Mouse (Mus musculus): ENCODE results near the gene Mgat5. TPM values are rescaled to one million over a fixed set of nuclear protein-coding genes. Genes with fewer than 3 reads are reported as not detected.

Mgat5 gene
- total RNA-seq, 2 experiments from 2014 or later = 12.4 to 14.3 TPM

DNA sequence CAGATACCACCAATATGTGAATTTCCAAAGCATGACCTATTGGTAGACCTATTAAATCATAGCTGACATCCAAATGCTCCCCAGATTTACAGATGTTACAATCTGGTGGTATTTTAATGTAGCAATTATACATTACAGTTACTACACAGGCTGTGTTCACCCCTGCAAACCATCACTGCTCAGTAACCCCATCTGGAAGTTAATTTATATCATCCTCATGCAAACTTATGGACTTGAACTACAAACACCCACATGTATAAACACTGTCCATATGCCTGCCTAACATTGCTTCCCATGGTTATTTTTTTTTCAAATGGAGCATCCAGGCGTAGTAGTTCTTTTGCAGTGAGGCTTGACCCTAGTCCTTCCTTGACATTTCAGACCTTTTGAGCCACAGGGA, 236.2 kb downstream of the Mgat5 start:
- no peak for DNase-seq

DNA sequence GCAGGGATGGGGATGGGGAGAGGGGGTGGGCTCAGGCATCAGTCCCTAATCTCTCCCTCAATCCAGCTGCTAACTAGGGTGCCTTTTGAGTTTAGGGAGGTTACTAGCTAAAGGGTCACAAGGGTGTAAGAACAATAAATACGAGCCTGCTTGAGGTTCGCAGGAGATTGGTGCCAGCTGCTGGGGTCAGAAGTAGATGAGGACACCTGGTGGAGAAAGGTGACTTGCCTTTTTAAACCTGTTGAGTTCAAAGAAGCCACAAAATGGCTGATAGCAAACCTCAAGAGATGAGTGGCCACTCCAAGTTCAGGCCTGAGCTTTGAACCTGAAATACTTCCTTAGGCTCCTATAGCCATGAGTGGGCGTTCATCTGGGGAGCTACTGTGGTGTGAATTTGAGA, 236.9 kb downstream of the Mgat5 start:
- DNase-seq = no peak

DNA sequence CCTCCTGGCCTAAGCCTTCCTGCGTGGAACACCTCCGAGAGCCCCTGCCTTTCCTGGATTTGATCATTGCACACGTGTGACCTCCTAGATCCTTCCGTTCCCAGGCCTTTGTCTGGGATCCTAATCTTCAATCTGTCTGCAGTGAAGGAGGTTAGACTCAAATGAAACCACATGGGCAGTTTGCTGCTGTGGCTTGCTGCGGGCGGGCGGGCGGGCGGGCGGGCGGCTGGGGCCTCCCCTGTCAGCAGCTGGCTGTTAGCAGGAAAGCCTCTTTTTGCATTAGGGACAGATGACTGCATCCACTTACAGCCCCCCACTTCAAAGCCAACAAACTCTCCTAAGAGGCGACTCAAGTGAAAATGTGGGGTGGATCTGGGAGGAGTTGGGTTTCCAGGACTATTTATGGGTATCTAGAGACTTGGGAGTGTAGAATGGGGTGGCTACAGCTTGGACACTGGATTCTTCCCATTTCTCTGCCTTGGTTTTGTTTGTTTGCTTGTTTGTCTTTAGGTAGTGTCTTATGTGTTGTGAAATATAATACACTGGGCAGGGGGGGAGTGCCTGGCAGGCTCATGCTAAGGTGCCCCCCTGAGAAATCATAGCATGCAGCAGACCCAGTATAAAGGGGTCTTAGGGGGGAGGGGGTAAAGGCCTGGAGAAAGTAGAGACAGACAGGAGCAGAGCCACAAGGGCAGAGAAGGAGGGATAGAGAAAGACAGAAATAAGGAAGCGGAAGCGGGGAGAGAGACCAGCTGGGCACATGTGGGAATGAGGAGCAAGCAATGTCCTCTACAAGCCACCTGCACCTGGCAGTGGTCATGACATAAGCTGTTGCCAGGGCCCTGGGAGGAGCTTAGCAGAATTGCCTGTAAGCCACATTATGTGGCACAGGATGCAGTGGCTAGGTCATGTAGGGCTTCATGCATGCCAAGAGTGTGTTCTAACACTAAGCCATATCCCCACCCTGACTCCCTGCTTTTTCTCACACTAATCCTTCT, 238.4 kb downstream of the Mgat5 start:
- DNase-seq = no peak

DNA sequence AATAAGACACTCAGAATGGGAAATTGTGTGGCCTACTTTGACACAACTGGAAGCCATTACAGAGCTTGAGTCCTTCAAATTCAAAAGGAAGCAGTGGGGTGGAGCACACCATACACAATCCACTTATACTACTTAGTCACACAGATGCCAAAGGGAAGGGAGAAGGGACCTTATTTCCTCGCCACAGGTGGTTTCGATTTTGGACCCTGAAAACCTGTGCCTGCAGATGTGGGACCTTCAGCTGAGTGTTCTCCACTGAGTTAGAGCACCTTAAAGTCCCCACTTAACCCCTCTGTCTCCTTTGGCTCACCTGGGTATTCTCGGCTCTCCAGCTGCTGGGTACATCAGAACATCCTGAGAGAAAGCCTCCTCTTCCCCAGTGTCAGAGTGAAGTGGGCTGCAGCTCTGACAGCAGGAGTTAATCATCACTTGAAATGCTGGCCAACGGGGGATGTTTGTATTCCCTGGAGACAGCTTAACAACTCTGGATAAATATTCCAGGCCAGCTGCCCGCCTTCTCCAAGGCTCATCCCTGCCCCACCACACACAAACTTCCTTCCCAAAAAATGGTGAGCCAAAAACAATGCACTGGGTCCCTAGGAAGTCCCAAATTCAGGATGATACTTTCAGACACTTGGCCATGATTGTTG, 240.1 kb downstream of the Mgat5 start:
- DNase-seq = no peak

DNA sequence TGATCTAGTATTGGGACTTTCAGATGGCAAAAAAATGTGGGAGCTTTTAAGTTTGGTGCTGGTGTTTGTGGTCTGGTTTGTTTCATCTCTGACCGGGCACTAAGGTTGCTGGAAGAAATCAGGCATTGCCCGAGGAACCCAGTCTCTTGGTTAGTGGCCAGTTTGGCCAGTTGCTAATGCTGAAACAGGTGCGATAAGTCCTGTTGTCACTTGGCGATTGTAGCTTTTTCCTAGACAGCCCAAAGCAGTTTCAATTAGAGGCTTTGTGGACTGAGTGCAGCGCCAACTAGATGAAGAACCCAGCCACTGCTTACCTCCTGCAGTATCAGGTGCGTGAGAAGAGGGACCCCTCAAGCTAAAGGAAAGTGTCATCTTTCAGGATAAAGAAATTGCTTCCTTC, 248.6 kb downstream of the Mgat5 start:
- no peak for DNase-seq

DNA sequence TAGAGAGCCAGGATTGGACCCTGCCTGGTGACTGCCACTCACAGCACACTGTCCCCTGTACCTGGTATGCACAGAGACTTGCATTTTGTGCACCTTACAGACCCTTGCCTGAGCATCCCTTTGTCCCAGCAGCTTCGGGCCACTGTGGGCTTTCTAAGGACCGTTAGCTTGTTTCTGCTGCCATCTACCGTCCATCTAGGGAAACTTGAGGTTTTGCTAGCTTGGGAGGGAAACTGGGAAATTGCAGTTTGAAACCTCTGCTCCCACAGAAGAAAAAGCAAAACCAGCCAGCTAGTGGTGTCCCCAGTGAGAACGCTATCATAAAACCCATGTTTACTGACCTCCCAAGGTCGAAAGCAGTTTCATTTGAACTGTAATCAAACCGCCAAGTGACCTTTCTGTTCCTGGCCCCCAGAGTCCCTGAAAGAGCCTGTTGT, 254.2 kb downstream of the Mgat5 start:
- DNase-seq = peak; percentile 68

DNA sequence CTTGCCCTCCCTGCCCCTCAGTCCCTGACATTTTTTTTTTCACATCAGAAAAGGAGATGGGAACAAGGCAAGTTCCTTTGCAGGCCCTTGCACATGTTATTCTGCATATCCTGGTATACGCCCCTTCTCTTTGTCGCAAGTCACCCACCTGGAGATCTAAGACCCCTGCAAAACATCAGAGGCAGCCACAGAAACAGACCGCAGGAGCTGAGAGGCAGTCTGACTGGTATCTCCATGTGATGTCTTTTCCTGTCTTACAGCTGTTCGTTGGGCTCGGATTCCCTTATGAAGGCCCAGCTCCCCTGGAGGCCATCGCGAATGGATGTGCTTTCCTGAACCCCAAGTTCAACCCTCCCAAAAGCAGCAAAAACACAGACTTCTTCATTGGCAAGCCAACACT, 254.8 kb downstream of the Mgat5 start:
- DNase-seq = no peak

DNA sequence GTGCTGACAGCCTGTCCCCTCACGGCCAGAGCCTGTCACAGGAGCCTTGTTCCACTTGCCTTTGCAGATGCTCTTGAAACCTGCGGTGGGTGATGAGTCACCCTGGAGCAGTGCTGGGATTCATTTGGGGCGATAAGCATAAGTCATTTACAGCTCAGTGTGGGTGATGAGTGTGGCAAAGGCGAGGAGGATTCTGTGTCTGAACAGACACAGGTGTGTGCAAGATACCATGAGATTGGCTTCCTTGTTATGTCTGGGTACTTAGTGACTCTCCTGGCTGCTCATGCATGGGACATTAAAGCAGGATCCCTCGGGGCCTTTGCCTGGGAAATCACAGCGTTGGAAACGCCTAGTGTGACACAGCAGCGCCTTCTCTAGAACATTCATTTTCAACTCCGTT, 256.2 kb downstream of the Mgat5 start:
- DNase-seq = no peak

DNA sequence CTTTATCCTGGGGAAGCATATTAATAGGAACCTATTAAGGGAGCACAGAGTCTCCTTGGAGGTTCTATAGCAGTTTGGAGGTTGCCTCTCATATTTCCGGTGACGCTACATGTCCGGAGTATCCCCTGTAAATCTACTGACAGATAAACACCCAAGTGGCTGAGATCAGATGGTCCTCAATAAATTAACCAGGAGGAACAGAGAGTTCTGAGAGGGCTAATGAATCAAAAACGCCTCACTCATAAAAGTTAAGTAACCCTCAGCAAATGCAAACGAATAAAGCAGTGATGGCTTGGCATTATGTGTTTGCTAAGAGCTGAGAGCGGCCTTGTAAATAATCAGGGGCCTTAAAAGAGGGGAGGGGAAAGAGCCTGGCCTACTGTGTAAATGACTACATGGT, 259.2 kb downstream of the Mgat5 start:
- no peak for DNase-seq

DNA sequence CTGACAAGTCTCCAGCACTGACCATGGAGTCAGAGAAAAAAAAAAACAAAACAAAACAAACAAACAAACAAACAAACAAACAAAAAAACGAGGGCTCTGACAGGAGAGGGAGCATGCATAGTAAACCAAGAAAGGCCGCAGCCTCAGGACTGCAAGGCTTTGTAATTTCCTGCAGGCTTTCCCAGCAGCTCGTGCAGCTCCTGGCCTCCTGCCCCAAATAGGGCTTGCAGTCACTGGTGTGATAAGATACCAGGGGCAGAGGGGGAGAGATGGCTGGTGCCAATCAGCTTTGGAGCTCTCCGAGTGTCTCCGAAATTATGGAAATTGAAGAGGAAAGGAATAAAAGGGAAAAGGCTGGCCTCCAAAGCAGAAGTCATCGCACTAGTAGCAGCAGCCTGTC, 260.5 kb downstream of the Mgat5 start:
- no peak for DNase-seq

DNA sequence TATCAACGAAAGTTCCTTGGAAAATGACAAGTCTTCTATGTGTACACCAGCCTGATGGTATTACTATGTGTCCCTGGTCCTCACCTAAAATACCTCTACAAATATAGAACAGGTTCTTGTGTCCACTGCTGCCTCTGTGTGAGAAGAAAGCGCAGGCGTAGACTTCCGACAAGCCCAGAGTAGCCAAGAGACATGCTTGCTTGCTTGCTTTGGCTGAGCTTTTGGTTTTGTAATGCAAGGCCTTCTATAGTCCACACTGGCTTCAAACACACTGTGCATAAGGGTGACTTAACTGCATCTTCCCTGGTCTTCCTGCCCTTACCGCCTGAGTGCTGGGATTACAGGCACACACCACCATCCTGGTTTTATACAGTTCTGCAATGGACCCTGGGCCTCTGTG, 262.4 kb downstream of the Mgat5 start:
- DNase-seq = no peak

DNA sequence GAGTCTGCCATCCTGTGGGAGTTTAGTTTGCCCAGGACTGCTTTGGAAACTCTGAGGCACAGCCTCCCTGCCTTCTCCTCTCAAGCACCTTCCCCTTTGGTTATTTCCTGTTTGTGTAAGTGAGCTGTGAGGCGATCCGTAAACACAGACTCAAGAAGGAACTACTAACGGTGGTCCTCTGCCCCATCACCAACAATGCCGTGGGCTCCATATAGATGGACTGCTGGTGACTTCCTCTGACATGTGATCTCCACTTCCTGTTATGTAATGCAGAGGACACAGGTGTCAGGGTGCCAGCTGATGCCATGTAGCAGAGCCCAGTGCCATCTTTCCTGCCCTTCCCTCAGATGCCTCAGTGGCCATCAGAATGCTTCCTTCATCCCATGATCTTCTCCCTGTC, 265.4 kb downstream of the Mgat5 start:
- DNase-seq = no peak

DNA sequence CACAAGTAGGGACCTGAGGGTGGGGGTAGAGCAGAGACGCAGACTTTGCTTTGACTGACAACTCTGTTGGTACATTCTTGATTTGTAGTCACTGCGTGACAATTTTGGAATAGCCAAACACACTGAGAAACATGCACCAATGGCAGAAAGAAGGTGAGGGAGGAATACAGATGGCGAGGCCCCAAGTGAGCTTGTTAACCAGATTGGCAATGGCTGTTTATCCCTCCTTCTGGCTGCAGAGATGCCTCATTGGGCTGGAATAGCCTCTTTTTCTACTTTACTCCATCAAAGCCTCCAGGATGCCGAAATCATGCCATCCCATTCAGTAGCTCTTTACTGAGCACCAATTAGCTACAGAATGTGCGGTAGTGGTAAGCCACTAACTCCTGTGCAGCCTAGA, 270.9 kb downstream of the Mgat5 start:
- no peak for DNase-seq

DNA sequence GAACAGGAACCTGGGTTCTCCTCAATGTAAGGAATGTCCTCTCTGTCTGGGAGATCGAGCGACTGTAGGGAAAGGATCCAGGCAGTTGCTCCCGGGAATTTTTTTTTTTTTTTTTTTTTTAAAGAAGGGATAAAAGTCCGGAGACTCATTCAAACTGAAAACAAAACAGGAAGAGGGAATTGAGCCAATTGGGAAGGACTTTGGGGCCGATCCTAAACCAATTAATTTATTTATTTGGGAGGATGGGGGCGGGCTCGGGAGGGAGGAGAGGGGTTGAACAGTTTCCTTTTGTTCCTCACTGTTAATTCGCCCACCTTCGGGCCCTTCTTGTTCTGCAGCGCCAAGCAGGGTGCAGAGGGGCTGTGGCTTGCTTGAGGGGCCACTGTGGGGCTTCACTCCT, 278.1 kb downstream of the Mgat5 start:
- no peak for DNase-seq

DNA sequence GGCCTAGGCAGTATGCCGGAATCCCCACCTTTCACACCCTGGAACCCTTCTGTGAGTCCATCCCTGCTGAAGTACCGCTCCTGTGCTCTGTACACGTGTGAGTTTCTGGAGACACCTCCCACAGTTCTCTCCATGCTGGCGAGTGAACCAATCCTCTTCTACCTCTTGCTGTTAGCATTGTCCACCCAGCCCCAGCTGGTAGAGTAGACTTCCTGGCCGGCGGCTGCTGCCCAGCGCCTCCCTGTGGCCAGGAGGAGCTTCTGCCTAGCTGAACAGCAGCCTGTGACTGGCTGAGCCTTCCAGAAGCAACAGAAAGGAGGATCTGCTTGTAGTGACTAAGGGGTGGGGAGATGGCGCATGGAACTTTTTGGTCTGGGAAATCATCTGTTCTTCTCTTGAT, 279.4 kb downstream of the Mgat5 start:
- peak; percentile 30 for DNase-seq

DNA sequence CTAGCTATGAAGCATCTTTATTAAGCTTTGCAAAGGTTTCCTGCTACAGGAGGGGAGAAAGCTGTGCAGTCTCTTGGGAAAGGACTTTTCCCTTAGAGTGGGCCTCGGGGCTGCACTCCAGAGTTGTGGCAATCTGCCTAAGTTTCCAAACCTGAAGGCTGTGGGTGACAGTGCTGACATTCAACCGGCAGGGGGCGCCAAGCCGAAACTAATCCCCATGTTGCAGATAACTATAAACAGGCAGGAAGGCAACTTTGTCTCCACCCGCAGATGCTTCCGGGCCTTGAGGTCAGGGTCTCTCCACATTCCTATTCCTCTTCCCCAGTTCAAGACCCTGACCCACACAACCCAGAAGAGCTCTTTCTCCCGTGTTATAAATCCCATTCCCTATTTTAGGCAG, 280.0 kb downstream of the Mgat5 start:
- peak; percentile 69 for DNase-seq

DNA sequence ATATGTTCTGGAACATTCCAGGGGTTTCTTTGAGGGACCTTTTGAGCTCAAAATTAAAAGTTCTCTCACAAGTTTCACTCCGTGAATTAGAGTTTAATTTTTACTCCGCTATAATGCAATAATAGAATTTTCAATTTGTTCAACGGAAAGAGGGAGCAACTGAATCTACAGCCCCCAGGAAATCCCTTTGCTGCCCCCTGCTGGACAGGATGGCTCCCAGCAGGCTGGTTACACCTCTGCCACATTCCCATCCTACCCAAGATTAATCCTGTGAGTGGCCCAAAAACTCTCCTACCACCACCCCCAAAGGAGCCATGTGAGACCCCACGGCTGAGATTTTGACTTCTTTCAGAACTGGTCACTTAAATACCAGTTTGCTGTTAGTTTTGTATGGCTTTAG, 282.3 kb downstream of the Mgat5 start:
- peak; percentile 69 for DNase-seq

DNA sequence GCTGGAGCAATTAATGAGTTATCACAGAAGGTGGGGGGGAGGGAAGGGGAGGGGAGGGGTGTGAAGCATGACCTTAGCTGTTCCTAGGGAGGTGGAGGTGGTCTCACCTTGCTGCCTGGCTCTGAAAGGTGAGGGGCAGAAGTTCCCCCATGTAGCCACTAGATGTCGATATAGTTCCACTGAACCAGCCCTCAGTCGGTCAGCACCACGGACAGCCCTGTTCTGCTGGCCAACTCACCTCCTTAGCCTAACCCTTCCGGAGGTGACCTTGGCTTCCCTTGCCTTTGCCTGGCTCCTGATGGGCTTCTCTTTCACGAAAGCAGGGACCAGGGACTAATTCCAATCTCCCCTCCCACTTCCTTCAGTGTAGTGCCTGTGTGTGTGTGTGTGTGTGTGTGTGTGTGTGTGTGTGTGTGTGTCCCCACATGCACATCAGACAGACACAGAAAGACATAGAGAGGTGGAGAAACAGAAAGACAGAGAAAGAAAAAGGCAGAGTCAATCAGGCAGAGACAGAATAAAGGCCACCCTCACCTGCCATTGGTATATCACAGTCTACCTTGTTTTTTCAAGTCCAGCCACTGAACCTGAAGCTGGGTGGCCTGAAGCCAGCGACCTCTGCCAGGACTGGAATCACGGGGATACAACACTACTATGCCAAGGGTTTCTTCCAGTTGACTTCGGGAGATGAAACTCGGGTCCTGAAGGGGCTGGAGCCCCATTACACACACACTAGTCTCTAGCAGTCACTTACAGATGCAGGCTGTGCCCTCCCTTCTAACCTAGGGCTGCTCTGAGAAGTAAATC, 292.1 kb downstream of the Mgat5 start:
- DNase-seq = peak; percentile 82

DNA sequence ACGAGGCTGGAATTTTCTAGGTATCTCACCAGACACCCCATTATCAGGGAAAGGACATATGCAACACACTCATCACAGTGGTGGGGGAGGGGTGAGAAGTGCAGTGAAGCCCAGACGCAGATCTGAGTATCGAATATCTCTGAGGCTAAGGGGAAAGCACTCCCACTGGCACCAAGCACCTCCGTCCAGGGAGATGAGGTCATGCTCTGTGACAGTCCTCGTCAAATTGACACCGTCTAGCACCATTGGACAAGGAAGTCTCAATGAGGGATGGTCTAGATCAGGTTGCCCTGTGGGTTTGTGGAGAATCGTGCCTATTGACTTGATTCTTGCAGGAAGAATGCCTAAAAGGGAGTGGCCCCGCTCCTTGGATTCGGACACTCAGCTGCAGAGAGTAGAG, 293.9 kb downstream of the Mgat5 start:
- DNase-seq = no peak

DNA sequence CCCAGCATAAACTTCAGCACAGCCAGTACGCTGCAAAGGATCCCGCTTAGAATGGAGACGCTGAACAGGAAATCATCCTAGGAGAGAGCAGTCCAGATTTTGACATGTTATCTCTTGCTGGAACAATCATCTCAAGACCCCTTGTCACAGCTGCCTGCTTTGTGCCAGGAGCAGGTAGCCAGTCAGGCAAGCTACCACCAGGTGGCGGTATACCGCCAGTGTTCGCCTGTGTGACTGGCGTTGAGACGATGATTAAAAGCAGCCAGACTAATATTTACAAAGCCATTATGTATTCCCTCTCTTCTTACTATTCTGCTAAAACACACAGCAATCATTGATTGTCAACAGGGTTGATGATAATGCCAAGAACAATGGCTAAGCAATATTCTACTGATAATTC, 295.4 kb downstream of the Mgat5 start:
- DNase-seq = peak; percentile 90

DNA sequence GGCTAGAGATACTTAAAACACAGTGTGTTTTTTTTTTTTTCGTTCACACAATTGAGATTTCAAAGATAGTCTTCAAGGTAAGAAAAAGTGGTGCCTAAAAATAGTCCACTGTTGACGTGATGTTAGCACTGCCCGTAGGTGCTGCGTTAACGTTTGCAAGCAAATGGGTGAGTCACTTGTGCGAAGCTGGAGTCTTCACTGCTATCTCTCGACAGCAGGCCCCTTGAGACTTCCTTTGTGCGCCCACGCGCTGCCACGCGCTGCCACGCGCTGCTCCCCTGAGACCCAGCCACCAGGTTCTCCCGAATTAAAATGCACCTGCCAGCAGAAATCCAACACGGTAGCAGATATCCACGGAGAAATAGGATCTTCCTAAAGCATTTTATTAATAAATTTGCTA, 295.9 kb downstream of the Mgat5 start:
- DNase-seq = no peak

DNA sequence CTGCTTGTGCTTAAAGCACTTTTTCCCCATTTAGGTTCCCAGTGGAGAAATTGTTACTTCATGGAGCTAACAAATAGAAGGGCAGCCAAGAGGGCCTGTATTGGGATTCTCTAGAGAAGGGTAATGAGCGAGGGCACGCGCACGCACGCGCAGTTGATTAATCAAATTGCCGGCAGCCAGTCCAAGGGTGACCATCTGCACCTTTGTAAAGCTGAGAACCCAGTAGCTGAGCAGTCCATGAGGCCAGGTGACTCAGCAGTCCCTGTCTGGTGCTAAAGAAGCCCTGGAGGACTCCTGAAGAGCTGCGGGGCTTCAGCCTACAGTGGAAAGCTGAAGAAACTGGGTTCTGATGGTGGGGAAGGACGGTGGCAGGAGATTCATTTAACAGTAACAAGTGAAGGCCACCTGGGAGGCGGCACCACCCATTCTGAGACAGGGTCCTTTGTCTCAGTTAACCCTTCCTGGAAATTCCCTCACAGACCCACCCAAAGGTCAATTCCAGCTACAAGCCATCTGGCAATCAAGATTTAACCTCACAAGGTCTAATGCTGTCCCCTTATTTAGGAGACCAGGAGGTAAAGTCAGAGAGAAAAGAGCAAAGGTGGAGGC, 302.3 kb downstream of the Mgat5 start:
- DNase-seq = peak; percentile 31
